Mouse (Mus musculus) stomach, embryonic 15.5 days (tissue): Measurements from ENCODE around the gene Ankrd17. TPM values are rescaled to one million over a fixed set of nuclear protein-coding genes. Genes with fewer than 3 reads are reported as not detected.

Experiments
- ATAC-seq: fragments of 200-750 bp; cut with Nextera tagmentation; 2 replicates; pipeline ENCODE4 v1.8.0; 2017; ENCODE audit warnings: low read depth, moderate number of reproducible peaks, moderate TSS enrichment; ENCODE audit not compliant: insufficient read depth, low FRiP score
- H3K27ac ChIP-seq: fragments of 300-500 bp; sonication (generic); 2 replicates; pipeline ENCODE4 v1.5.1; 2015; ENCODE audit warnings: mild to moderate bottlenecking, inconsistent platforms
- H3K27me3 ChIP-seq: fragments of 300-500 bp; sonication (generic); replicated peaks from 2 replicates; pipeline ENCODE4 v1.6.1; 2015; ENCODE audit warnings: inconsistent platforms
- H3K36me3 ChIP-seq: fragments of 300-500 bp; sonication (generic); 2 replicates; pipeline ENCODE4 v1.6.1; 2015; ENCODE audit warnings: inconsistent platforms
- H3K4me1 ChIP-seq: fragments of 300-500 bp; sonication (generic); 2 replicates; pipeline ENCODE4 v1.6.1; 2015; ENCODE audit warnings: inconsistent platforms
- H3K4me2 ChIP-seq: fragments of 300-500 bp; sonication (generic); 2 replicates; pipeline ENCODE4 v1.6.1; 2015; ENCODE audit warnings: mild to moderate bottlenecking, inconsistent platforms
- H3K4me3 ChIP-seq: fragments of 300-500 bp; sonication (generic); replicated peaks from 2 replicates; pipeline ENCODE4 v1.5.1; 2015; ENCODE audit warnings: inconsistent platforms
- H3K9ac ChIP-seq: fragments of 300-500 bp; sonication (generic); 2 replicates; pipeline ENCODE4 v1.6.1; 2015; ENCODE audit warnings: inconsistent platforms
- H3K9me3 ChIP-seq: fragments of 300-500 bp; sonication (generic); 2 replicates; pipeline ENCODE4 v1.6.1; 2016; ENCODE audit warnings: inconsistent platforms
- WGBS: fragments of 180-500 bp; shearing (Covaris S2); methylation state at CpG from one replicate; pipeline ENCODE4 v1.1.7; 2015; 5-methylcytosine and 5-hydroxymethylcytosine counted together
- polyA plus RNA-seq: library from polyadenylated mRNA; unstranded; fragments of >200 nt; fragmentation: Nextera tagmentation; extraction: Ambion mirVana; gene quantifications from 2 replicates; pipeline ENCODE4 v1.2.1, GENCODE M21; 2015

Ankrd17 gene
- polyA plus RNA-seq, 1 experiment from 2014 or later: 23.9 TPM

DNA sequence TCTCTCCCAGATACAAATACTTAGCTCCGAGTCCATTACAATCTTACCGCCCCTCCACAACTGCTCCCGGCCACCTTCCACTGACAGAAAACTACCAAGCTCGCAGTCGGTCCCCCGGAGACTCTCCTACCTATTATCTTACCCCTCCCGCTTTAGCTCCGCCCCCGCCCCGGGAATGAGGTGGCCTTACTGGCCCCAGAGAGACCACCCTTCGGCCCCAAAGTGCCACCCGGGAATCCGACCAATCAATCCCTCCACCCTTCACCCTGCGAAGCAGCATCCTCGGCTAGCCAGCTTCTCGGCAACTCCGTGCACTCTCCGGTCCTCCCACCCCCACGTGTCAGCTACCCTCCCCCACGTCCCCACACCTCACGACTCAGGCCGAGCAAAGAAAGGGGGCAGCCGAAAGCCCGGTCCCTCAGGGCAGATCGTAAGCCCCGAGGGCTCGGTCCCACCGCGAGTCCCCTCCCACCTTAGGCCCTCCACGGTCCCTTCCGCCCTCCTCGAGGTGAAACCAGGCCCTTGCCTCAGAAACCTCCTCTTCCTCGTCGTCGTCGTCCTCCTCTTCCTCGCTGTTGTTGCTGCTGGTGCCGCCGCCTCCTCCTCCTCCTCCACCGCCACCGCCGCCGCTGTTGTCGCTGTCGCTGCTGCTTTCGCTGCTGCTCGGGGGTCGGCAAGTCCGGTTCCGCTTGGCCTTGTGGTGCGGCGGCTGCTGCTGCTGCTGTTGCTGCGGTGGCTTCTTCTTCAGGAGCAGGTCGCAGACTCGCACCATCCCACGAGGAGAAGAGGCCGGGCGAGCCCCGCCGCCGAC is 1.0 kb downstream of the Ankrd17 start:
- Histone ChIP-seq H3K4me1 (peaks cover 15% of the 10 kb centered on the region; the same call in 1 of the 2 replicates), H3K27me3 (no peaks in the 10 kb centered on the region), H3K9me3 (no peaks in the 10 kb centered on the region), H3K27ac (peak overlapping the region; percentile 100), H3K4me3 (peak overlapping the region; percentile 78), H3K9ac (peak overlapping the region; percentile 96), H3K36me3 (no peaks in the 10 kb centered on the region), H3K4me2 (peak overlapping the region; percentile 60)
- ATAC-seq: peak; percentile 38; the same call in 1 of the 2 replicates
- under 1% methylated on average over 59 of the region's 61 CpGs for WGBS

DNA sequence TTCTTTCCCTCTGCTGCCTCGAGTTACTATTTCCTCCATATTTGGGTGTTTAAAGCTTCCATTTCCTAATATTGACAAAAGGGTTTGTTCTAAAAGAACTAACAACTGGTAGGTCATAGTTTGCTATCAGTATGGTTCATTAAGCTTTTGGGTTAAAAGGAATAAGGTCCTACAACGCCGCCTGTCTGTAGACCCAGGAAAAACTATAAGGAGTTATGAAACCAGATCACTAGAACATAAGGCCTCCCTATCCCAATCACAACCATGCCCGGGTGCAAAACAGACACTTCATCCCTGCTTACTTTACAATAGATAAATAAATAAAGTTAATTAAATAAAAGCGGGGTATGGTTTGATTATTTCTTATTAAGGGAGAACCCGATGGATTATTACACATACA is 1.9 kb downstream of the Ankrd17 start:
- no peak for ATAC-seq
- Histone ChIP-seq H3K4me1 (peaks cover 15% of the 10 kb centered on the region; the same call in 1 of the 2 replicates), H3K4me3 (peak overlapping the region; percentile 78), H3K9me3 (no peaks in the 10 kb centered on the region), H3K27me3 (no peaks in the 10 kb centered on the region), H3K36me3 (no peaks in the 10 kb centered on the region), H3K9ac (peak overlapping the region; percentile 96; the same call in 1 of the 2 replicates), H3K27ac (peak overlapping the region; percentile 100), H3K4me2 (peak overlapping the region; percentile 60)
- 2% methylated on average over 6 of the region's 6 CpGs for WGBS

DNA sequence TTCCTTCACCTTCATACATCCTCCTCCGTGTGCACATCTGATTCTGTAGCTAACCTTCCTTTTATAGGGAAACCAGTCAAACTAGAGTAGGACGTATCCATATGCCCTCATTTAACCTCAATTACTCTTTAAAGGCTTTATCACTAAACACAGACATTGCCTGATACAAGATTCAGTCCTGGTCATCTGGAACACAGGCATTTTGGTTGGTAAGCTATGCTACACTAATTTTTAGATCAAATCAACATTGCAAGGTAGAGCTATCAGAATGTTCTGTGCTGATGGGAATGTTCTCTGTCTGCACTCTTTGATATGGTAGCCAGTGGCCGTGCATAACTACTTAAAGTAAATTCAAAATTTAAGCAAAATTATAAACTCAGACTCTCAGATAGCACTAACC is 10.6 kb downstream of the Ankrd17 start:
- Histone ChIP-seq H3K36me3 (no peaks in the 10 kb centered on the region), H3K4me3 (no peak overlapping the region), H3K4me1 (no peaks in the 10 kb centered on the region), H3K4me2 (no peak overlapping the region), H3K27me3 (no peaks in the 10 kb centered on the region), H3K9me3 (no peaks in the 10 kb centered on the region), H3K9ac (no peak overlapping the region), H3K27ac (no peak overlapping the region)
- ATAC-seq: no peak
- 85% methylated on average over 3 of the region's 3 CpGs for WGBS

DNA sequence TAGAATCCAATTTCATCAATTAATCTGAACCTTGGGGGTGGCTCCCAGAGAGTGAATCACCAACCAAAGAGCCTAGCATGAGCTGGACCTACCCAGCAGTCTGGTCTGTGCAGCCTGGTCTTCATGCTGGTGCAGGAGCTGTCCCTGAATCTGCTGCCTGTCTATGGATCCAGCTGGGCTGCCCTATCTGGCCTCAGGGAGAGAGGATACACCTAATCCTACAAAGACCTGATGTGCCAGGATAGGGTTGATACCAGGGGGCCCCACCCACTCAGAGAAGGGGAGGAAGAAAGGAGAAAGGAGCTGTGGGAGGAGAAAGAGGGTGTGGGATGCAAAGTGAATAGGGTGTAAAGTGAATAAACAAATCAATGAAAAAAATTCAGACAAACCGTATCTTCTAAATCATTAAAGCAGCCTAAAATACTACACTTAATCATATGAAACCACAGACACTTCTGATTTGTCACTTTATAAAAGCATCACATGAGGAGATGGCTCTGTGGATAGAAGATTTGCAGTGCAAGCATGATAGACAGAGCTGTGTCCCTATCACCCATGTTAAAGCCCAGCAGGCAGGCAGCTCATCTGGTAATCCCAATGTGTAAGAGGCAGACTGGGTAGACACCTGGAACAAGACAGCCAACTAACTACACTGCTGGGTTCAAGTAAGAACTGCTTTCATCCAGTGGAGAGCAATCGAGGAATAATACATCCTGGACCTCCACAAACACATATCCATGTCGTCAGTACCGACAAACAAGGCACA is 12.6 kb downstream of the Ankrd17 start:
- no peak overlapping the region for H3K27ac ChIP-seq
- H3K36me3 ChIP-seq: no peaks in the 10 kb centered on the region
- H3K9me3 ChIP-seq: no peaks in the 10 kb centered on the region
- H3K4me2 ChIP-seq: no peak overlapping the region
- no peak for ATAC-seq
- H3K4me3 ChIP-seq: no peak overlapping the region
- WGBS: 85% methylated on average over 4 of the region's 4 CpGs
- H3K9ac ChIP-seq: no peak overlapping the region
- no peaks in the 10 kb centered on the region for H3K4me1 ChIP-seq
- H3K27me3 ChIP-seq: no peaks in the 10 kb centered on the region

DNA sequence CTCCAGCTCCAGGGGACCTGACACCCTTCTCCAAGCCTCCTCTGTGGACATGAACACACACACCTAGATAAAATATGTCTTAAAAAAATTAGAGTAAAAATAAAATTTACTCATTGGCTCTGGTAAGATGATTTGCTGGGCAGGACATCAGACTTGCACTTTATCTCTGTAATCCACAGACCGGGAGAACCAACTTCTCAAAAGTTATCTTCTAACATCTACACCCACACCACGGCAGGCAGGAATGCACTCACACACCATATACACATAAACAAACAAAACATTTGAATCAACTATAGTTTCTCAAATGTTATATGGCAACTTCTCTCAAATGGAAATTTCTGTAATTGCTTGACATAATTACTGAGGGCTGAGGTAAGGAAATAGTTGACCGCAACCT is 19.5 kb downstream of the Ankrd17 start:
- Histone ChIP-seq H3K9ac (no peak overlapping the region), H3K27ac (no peak overlapping the region), H3K9me3 (no peaks in the 10 kb centered on the region), H3K27me3 (no peaks in the 10 kb centered on the region), H3K4me1 (no peaks in the 10 kb centered on the region), H3K4me3 (no peak overlapping the region), H3K4me2 (no peak overlapping the region), H3K36me3 (0 out of 2 replicates have a peak, but pooled peaks cover 3% of the 10 kb centered on the region)
- no peak for ATAC-seq
- 91% methylated on average over 3 of the region's 3 CpGs for WGBS

DNA sequence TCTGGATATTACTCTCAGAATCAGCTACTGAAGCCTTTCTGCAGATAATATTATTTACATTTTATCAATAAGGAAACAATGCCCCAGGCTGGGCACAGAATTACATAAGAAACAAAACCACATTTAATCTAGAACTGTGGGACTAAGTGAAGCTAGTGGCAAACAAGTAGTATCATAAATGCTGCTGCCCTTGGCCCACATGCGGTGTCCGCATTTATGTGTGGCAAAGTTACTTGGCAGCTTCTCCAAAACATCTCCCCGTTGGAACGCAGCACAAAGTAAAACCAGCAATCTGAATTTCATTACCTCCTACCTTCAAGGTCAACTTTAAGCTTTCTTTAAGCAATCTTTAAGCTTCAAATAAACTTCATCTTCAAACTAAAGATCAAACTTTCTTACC is 25.5 kb downstream of the Ankrd17 start:
- no peak overlapping the region for H3K4me3 ChIP-seq
- H3K27me3 ChIP-seq: no peaks in the 10 kb centered on the region
- ATAC-seq: no peak
- no peaks in the 10 kb centered on the region for H3K36me3 ChIP-seq
- H3K27ac ChIP-seq: no peak overlapping the region
- no peak overlapping the region for H3K9ac ChIP-seq
- H3K4me2 ChIP-seq: no peak overlapping the region
- H3K4me1 ChIP-seq: peaks cover 4% of the 10 kb centered on the region
- 68% methylated on average over 4 of the region's 4 CpGs for WGBS
- H3K9me3 ChIP-seq: no peaks in the 10 kb centered on the region

DNA sequence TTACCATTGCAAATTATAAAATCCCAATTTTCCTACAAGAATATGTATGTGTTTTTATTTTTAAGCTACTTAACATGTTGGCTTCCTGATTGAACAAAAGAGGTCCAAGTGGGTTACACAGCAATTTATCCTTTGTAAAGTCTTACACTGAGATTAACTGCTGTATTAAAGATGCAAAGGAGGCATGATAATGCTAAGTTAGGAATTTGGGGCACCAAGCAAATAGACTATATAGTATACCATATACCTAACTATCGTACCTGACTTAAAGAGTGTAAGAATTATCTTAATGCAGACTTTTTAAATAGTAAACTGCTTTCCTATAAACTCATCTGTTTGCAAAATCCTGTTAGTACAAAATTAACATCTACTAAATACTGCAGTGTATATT is 26.4 kb downstream of the Ankrd17 start:
- no peak overlapping the region for H3K4me2 ChIP-seq
- no peak for ATAC-seq
- H3K27me3 ChIP-seq: no peaks in the 10 kb centered on the region
- peaks cover 4% of the 10 kb centered on the region for H3K4me1 ChIP-seq
- 89% methylated on average over 1 of the region's 1 CpGs for WGBS
- no peaks in the 10 kb centered on the region for H3K36me3 ChIP-seq
- no peak overlapping the region for H3K27ac ChIP-seq
- H3K9me3 ChIP-seq: no peaks in the 10 kb centered on the region
- no peak overlapping the region for H3K9ac ChIP-seq
- no peak overlapping the region for H3K4me3 ChIP-seq

DNA sequence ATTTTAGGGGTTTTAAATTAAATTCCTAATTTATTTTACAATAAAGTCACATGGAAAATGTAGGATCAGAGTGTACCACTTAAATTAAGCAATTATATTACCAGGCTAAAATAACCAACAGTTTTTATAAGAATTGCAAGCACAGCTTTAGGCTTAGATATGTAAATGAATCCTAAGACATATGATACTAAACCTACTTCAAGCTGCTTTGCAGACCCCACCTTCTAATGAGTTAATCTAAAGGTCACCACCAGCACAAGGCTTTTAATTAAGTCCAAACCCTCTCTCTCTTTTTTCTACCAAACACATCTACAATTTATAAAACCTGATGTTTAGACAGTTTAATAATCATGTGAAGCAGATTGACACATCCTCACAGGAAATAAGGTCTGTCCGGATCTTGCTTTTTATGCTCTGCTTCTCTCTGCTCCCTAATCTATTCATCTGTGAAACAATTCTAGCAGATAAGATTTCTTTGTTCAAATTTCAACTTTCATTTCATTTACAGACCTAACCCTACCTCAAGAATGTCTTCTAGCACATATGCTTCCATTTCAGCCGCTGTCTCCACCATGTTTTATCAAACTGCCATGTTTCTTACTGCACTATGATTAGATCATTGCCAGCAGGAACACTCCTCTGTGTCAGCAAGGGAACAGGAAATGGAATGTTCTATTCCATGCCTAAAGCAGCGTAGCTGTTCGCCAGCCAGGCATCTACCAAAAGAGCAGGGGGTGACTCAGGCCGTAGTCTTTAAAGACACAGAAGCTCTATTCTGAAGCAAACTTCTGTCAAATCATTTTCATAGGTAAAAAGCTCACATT is 27.0 kb downstream of the Ankrd17 start:
- Histone ChIP-seq H3K27me3 (no peaks in the 10 kb centered on the region), H3K27ac (no peak overlapping the region), H3K4me3 (no peak overlapping the region), H3K9me3 (no peaks in the 10 kb centered on the region), H3K4me2 (peak overlapping the region; percentile 13; the same call in 1 of the 2 replicates), H3K36me3 (no peaks in the 10 kb centered on the region), H3K4me1 (peaks cover 4% of the 10 kb centered on the region), H3K9ac (no peak overlapping the region)
- peak; percentile 58; the same call in 1 of the 2 replicates for ATAC-seq
- 38% methylated on average over 5 of the region's 5 CpGs for WGBS

DNA sequence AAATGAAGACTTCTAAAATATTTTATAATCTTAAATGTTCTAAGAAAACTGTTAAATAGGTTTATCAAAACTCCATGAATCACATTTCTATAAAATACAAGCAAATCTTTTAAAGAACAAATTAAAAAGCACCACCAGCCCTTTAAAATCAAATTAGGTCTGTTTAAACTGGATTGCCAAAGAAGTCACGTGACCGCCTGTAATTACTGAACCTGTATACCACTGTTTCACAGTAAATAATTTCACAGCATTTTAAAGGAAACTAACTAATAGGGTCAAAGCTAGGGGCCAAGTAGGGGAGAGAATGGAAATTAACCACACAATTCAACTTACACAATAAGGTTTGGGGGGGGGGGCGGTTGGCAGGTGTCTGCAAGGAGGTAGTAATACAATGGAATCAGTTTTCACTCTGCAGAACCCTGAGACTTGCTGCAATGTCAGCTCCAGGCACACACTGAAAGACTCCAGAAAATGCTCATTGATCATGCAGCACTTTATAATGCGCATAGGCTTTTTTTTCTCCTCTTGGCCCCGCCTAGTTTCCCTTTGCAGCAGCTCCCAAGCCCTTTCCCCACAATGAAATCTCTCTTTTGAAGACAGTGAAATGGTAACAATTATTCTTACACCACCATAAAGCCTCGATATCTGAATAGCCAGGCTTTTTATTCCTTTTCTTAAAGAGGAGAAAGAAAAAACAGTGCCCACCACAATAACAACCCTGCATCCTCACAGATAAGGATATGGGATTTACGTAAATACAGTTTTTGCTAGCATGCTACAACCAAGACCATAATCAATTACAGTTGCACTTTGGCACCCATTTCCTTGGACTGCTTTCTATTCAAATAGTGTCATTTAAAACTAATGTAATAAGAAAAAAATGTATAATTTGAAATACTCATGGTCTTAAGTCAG is 27.9 kb downstream of the Ankrd17 start:
- H3K36me3 ChIP-seq: no peaks in the 10 kb centered on the region
- H3K9me3 ChIP-seq: no peaks in the 10 kb centered on the region
- H3K4me3 ChIP-seq: no peak overlapping the region
- no peak overlapping the region for H3K9ac ChIP-seq
- no peak overlapping the region for H3K4me2 ChIP-seq
- WGBS: 69% methylated on average over 7 of the region's 7 CpGs
- no peak for ATAC-seq
- no peaks in the 10 kb centered on the region for H3K27me3 ChIP-seq
- H3K4me1 ChIP-seq: peaks cover 4% of the 10 kb centered on the region
- no peak overlapping the region for H3K27ac ChIP-seq

DNA sequence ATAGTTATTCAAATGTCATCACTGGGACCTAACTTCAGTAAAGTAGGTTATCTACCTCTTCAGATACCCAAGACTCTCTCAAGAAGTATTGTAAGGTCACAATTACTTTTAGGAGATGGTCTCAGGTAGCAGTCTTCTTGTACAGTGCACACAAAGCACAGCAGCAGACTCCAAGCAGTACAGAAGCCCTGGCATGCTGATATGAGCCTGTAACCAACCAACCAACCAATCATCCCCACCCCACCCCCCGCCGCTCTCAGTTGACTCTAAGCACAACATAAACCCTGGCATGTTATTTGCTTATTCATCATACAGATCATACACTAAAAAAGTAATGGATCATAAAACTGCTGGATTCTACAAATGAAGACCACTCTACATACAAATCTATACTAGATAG is 33.9 kb downstream of the Ankrd17 start:
- Histone ChIP-seq H3K4me1 (no peaks in the 10 kb centered on the region; the same call in 1 of the 2 replicates), H3K27me3 (no peaks in the 10 kb centered on the region), H3K4me2 (no peak overlapping the region), H3K4me3 (no peak overlapping the region), H3K9me3 (no peaks in the 10 kb centered on the region), H3K36me3 (no peaks in the 10 kb centered on the region), H3K27ac (no peak overlapping the region), H3K9ac (no peak overlapping the region)
- WGBS: 81% methylated on average over 2 of the region's 2 CpGs
- no peak for ATAC-seq

DNA sequence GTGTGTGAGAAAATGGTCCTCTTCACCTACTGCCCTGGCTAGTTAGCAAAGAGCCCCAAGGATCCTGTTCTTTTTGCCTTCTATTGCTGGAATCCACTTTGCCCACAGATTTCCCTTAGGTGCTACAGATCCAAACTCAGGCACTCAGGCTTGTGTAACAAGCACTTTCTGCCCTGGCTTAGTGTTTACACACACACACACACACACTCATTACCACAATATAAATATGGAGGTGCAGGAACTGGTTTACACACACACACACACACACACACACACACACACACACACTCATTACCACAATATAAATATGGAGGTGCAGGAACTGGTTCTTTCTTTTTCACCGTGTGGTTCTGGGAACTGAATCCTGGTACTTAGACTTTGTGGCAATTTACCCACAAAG is 35.3 kb downstream of the Ankrd17 start:
- H3K36me3 ChIP-seq: no peaks in the 10 kb centered on the region
- no peak overlapping the region for H3K4me3 ChIP-seq
- WGBS: 79% methylated on average over 1 of the region's 1 CpGs
- H3K27me3 ChIP-seq: no peaks in the 10 kb centered on the region
- no peaks in the 10 kb centered on the region for H3K9me3 ChIP-seq
- ATAC-seq: no peak
- H3K4me1 ChIP-seq: no peaks in the 10 kb centered on the region; the same call in 1 of the 2 replicates
- no peak overlapping the region for H3K27ac ChIP-seq
- no peak overlapping the region for H3K4me2 ChIP-seq
- no peak overlapping the region for H3K9ac ChIP-seq
